Mouse (Mus musculus) Patski (cell line): ENCODE data around the gene Cmss1. TPM values are rescaled to one million over a fixed set of nuclear protein-coding genes. Genes with fewer than 3 reads are reported as not detected.
A peak's percentile ranks its signal among the peaks of the same experiment; 100 is the strongest.

Experiments
- ATAC-seq: fragments of 100-300 bp; one replicate; pipeline ENCODE4 v1.8.0; 2021
- CTCF ChIA-PET: fragments of 350-600 bp; sonication (Branson Sonifier 250); formaldehyde crosslinking; loops from one replicate; lab custom pipeline; 2022; ENCODE audit warnings: inconsistent platforms; lab: Charles Lee
- POLR2A ChIA-PET: fragments of 350-600 bp; sonication (Branson Sonifier 250); formaldehyde crosslinking; loops from one replicate; lab custom pipeline; 2022; ENCODE audit warnings: antibody characterized with exemption, inconsistent platforms; lab: Charles Lee
- DNase-seq: peaks from one replicate; pipeline ENCODE4 v3.0.0-alpha.2; 2011; ENCODE audit warnings: low read depth, low spot score
- H3K27me3 ChIP-seq: fragments of 371-371 bp; one replicate; pipeline ENCODE4 v1.5.1; 2021
- CTCF ChIP-seq: fragments of 100-300 bp; IDR thresholded peaks from one replicate; pipeline ENCODE4 v1.5.1; 2021
- in situ Hi-C: fragments of 300-500 bp; cut with MboI; formaldehyde crosslinking; loops from 3 replicates; pipeline ENCODE4 v1.11.1; 2018; ENCODE audit warnings: low pct_unique_long_range_greater_than_20kb, mixed read lengths
- polyA plus RNA-seq: library from polyadenylated mRNA; unstranded; gene quantifications from one replicate; pipeline ENCODE4 v1.2.3, GENCODE M21; 2021

The Cmss1 gene
- polyA plus RNA-seq, 1 experiment from 2014 or later = 13.8 TPM

DNA sequence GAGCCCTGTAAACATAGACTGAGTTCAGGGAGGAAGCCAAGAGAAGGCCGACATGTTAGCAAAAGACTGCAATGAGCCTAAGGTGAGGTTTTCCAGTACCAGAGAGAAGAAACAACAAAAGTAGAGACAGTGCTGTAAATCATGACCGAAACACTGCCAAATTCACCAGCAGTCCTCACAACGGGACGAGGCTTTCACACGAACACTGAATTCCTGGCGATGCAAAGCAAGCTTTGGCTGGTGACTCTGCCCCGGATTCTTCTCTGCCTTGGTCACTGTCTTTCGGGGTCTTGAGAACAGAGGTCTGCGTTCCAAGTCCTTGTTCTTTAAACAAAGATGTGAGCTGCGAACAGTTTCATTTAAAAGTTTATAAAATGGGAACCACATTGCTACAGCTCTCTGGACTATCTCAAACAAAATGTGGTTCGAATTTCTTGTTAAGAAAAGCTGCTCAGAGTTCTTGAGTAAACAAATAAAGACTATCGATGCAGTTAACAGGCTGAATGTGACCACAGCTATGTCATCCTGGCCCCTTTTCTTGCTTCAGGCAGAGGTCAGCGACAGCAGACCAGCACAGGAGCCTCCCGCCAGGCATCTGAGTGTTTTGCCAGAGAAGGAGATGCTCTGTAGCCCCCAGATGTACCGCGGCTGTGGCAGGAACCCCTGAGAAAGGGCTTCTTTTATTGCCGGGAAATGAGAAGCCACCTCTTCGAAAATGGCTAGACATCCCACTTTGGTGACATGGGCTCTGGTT lies 239.5 kb downstream of the Cmss1 start:
- DNase-seq (peak; percentile 42), ATAC-seq (peak; percentile 72)
- in situ Hi-C loops = no loop called here

DNA sequence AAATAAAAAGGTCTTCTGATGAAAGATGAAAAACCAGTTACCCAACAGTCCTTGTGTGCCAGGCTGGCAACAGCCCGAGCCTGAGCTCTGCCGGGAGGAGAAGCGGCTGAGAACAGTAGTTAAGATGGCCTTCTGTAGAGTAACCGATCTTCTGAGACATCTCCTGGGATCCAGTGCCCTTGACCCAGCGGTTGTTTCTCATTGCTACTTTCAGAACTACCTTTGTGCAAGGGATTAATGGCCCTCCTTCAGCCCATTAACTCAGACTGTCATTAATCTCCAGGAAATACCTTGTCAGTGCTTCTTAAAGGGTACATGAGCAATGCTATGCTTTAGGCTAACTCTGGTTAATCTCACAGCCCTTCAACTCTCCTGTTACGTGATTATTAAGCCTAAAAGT lies 240.5 kb downstream of the Cmss1 start:
- H3K27me3 ChIP-seq = no peaks in the 10 kb centered on the region
- CTCF ChIA-PET = interaction anchor here (0.9 kb wide), 1 partner anchor 33 kb away, joined by 4 read pairs; no protein-coding TSS in a partner anchor
- in situ Hi-C loops = no loop called here
- TF ChIP-seq CTCF = no peak
- DNase-seq (no peak), ATAC-seq (peak; percentile 29)
- POLR2A ChIA-PET = no interaction called here

More for the DNA sequence above, 239.5 kb downstream of the Cmss1 start:
- CTCF ChIA-PET = interaction anchor here (0.8 to 1.6 kb wide), 4 partner anchors 16 to 123 kb away, joined by 3 to 6 read pairs (median 4); no protein-coding TSS in a partner anchor
- POLR2A ChIA-PET = no interaction called here
- H3K27me3 ChIP-seq = no peaks in the 10 kb centered on the region
- no peak for TF ChIP-seq CTCF

- POLR2A ChIA-PET = no interaction called here
- ATAC-seq = no peak
- in situ Hi-C loops = no loop called here
- no peaks in the 10 kb centered on the region for H3K27me3 ChIP-seq
- CTCF ChIA-PET = interaction anchor here (1.2 to 1.5 kb wide), 2 partner anchors 20 to 34 kb away, joined by 3 to 5 read pairs; no protein-coding TSS in a partner anchor
- TF ChIP-seq CTCF = no peak
- DNase-seq = no peak
Measured at GRCm38 (mm10) chr16:57364498-57364897, 242.2 kb downstream of the Cmss1 start.

GRCm38 (mm10) chr16:57362679-57363401 lies 243.8 kb downstream of the Cmss1 start:
- CTCF ChIA-PET = no interaction called here
- in situ Hi-C loops = no loop called here
- DNase-seq (no peak), ATAC-seq (no peak)
- no peaks in the 10 kb centered on the region for H3K27me3 ChIP-seq
- POLR2A ChIA-PET = no interaction called here
- TF ChIP-seq CTCF = no peak

DNA sequence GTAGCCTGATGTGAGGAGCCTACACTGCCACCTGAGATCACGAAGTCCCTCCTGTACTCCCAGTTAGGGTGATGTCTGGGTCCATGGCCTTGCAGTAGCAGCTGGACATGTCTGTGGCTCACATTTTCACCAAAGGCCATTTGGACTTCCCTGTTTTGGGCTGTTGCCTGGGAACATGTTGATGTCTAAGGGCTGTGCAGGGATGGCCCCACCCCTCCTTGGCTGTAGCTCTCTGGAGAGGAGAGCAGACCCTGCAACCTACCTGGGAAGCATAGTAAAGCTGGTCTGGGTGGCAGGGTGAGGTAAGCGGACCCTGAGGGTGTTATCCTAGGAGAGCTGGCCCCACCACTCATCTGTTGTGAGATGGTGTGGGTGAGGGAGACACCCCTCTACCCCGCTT lies 245.9 kb downstream of the Cmss1 start:
- no peak for TF ChIP-seq CTCF
- in situ Hi-C loops = no loop called here
- POLR2A ChIA-PET = no interaction called here
- DNase-seq (no peak), ATAC-seq (no peak)
- CTCF ChIA-PET = no interaction called here
- H3K27me3 ChIP-seq = no peaks in the 10 kb centered on the region

GRCm38 (mm10) chr16:57359251-57359650 lies 247.4 kb downstream of the Cmss1 start:
- no peaks in the 10 kb centered on the region for H3K27me3 ChIP-seq
- no peak for TF ChIP-seq CTCF
- CTCF ChIA-PET = no interaction called here
- POLR2A ChIA-PET = no interaction called here
- DNase-seq (no peak), ATAC-seq (no peak)
- in situ Hi-C loops = no loop called here

- CTCF ChIA-PET = no interaction called here
- POLR2A ChIA-PET = no interaction called here
- in situ Hi-C loops = no loop called here
- H3K27me3 ChIP-seq = no peaks in the 10 kb centered on the region
- DNase-seq (no peak), ATAC-seq (no peak)
- TF ChIP-seq CTCF = no peak
Measured at GRCm38 (mm10) chr16:57357011-57357410, 249.7 kb downstream of the Cmss1 start.

- TF ChIP-seq CTCF = no peak
- no peaks in the 10 kb centered on the region for H3K27me3 ChIP-seq
- in situ Hi-C loops = no loop called here
- CTCF ChIA-PET = no interaction called here
- POLR2A ChIA-PET = no interaction called here
- ATAC-seq = no peak
- DNase-seq = no peak
Measured at GRCm38 (mm10) chr16:57356454-57356853, 250.2 kb downstream of the Cmss1 start.

GRCm38 (mm10) chr16:57353932-57354331 lies 252.7 kb downstream of the Cmss1 start:
- POLR2A ChIA-PET = no interaction called here

DNA sequence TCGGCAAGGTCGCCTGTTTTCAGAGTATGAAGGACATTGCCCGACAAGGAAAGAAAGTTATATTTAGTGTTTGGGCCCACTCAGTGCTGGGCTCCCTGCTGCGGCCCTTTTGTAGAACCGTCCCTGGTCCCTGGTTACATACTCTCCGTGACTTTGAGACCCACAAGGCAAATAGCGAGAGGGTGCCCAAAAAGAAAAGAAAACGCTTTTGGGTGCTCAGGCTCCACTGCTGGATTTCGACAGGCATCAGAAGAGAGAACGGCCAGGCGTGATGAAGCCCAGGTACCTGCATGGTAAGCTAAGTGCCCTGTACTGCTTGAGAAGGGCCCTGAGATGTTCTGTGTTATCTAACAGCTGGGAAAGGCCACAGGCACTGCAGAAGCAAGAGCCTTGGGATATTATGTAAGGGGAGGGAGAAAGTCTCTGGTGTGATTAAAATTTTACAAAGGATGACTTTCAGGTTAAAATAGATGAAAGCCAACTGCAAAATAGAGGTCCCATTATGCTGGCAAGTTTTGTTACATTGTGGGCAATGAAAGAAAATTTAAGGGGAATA lies 253.4 kb downstream of the Cmss1 start:
- H3K27me3 ChIP-seq = no peaks in the 10 kb centered on the region
- DNase-seq = no peak
- CTCF ChIA-PET = no interaction called here
- no peak for TF ChIP-seq CTCF
- POLR2A ChIA-PET = no interaction called here
- in situ Hi-C loops = no loop called here
- no peak for ATAC-seq

More at GRCm38 (mm10) chr16:57353932-57354331, 252.7 kb downstream of the Cmss1 start:
- ATAC-seq = no peak
- no peak for DNase-seq
- TF ChIP-seq CTCF = no peak
- no peaks in the 10 kb centered on the region for H3K27me3 ChIP-seq
- in situ Hi-C loops = no loop called here
- CTCF ChIA-PET = no interaction called here

- in situ Hi-C loops = no loop called here
- DNase-seq (no peak), ATAC-seq (no peak)
- TF ChIP-seq CTCF = no peak
- ChIA-PET CTCF (no interaction called here), POLR2A (no interaction called here)
- no peaks in the 10 kb centered on the region for H3K27me3 ChIP-seq
Measured at GRCm38 (mm10) chr16:57352751-57353150, 253.9 kb downstream of the Cmss1 start, which contains the start of gene Filip1l. Gene Filip1l, plus strand, starts transcription at chr16:57353093.
